Mouse (Mus musculus) midbrain, embryonic 12.5 days (tissue): ENCODE measurements at regions not wholly inside any gene's neighbourhood (a gene's known extent, or its start where the extent isn't known, plus 50 kb on each side); places are given as distances from the start of the nearest gene placed in this dataset.

Source experiments
- ATAC-seq: fragments of 200-750 bp; cut with Nextera tagmentation; 2 replicates; pipeline ENCODE4 v1.8.0; 2017; ENCODE audit warnings: low read depth, moderate TSS enrichment, moderate library complexity; ENCODE audit not compliant: low FRiP score
- H3K27ac ChIP-seq: fragments of 300-500 bp; sonication (generic); replicated peaks from 2 replicates; pipeline ENCODE4 v1.5.1; 2016; ENCODE audit warnings: mild to moderate bottlenecking
- H3K27me3 ChIP-seq: fragments of 300-500 bp; sonication (generic); 2 replicates; pipeline ENCODE4 v1.6.1; 2016; ENCODE audit warnings: mild to moderate bottlenecking
- H3K36me3 ChIP-seq: fragments of 300-500 bp; sonication (generic); 2 replicates; pipeline ENCODE4 v1.6.1; 2016
- H3K4me1 ChIP-seq: fragments of 300-500 bp; sonication (generic); 2 replicates; pipeline ENCODE4 v1.6.1; 2016
- H3K4me2 ChIP-seq: fragments of 300-500 bp; sonication (generic); replicated peaks from 2 replicates; pipeline ENCODE4 v1.6.1; 2016; ENCODE audit warnings: mild to moderate bottlenecking, moderate library complexity
- H3K4me3 ChIP-seq: fragments of 300-500 bp; sonication (generic); 2 replicates; pipeline ENCODE4 v1.5.1; 2016; ENCODE audit warnings: mild to moderate bottlenecking
- H3K9ac ChIP-seq: fragments of 300-500 bp; sonication (generic); replicated peaks from 2 replicates; pipeline ENCODE4 v1.6.1; 2016; ENCODE audit warnings: mild to moderate bottlenecking, moderate library complexity
- H3K9me3 ChIP-seq: fragments of 300-500 bp; sonication (generic); 2 replicates; pipeline ENCODE4 v1.6.1; 2016; ENCODE audit warnings: mild to moderate bottlenecking
- WGBS: fragments of 180-500 bp; shearing (Covaris S2); methylation state at CpG from one replicate; pipeline ENCODE4 v1.1.7; 2016; 5-methylcytosine and 5-hydroxymethylcytosine counted together

DNA sequence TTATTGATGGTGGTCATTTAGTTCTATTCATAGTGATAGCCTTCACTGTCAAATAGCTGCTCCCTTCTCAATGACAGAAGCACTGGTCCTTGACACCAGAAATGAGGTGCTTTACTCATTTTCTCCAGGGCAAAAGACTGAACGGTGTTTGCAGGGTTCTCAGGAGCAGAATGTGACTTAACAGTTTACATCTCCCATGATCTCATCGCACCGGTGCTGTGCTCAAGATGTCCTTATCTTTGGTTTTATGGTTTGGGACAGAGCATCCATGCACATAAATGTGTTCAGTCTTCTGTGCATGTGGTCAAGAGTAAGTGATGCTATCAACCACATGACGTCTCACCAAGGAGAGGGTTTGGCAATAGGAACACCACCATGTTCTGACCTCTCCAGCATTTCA, 78.1 kb upstream of the Pdc start:
- H3K4me3 ChIP-seq, result no peak overlapping the region
- no peak overlapping the region for H3K4me2 ChIP-seq
- no peaks in the 10 kb centered on the region for H3K4me1 ChIP-seq
- no peaks in the 10 kb centered on the region for H3K9me3 ChIP-seq
- no peak overlapping the region for H3K27ac ChIP-seq
- H3K27me3 ChIP-seq, result no peaks in the 10 kb centered on the region
- no peak for ATAC-seq
- H3K9ac ChIP-seq, result no peak overlapping the region
- WGBS, result 91% methylated on average over 4 of the region's 4 CpGs
- no peaks in the 10 kb centered on the region for H3K36me3 ChIP-seq

DNA sequence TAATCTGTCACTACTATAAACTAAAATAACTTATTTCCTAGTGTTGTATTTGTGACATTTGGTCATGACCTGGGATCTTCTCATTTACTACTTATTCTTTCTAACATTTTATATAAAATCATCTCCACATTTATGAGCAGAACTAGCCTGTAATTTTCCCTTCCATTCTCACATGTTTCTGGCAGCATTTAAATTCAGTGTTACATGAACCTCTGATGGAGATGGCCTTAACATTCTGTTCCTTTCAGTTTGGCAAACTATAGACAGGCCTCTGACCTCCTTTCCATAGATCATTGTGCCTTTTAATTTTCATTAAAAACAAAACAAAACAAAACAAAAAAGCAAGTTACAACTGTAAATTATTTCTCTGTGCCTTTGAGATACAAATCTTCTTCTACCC, 77.1 kb upstream of the Pdc start:
- H3K36me3 ChIP-seq, result no peaks in the 10 kb centered on the region
- no peak for ATAC-seq
- H3K9me3 ChIP-seq, result no peaks in the 10 kb centered on the region
- no peak overlapping the region for H3K4me2 ChIP-seq
- H3K9ac ChIP-seq, result no peak overlapping the region
- H3K27ac ChIP-seq, result no peak overlapping the region
- H3K4me3 ChIP-seq, result no peak overlapping the region
- H3K4me1 ChIP-seq, result no peaks in the 10 kb centered on the region
- no peaks in the 10 kb centered on the region for H3K27me3 ChIP-seq

DNA sequence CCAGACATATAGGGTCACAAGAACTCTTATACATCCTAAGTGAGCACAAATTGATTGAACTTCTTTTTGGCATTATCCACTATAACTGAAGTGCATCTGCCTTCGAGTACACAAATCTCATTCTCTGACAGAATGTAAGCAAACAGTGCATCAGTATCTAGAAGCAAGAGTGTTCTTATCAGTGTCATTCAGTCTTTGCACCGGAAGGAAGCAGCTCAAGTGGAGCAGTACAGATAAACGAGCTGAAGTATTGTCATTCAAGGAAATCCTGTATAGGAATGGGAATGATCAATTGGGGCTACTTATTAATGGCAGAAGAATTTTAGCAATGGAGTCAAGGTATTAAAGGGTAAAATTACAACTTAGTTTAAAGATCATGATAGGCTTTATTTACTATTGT, 74.3 kb upstream of the Pdc start:
- H3K4me2 ChIP-seq, result no peak overlapping the region
- WGBS, result 72% methylated on average over 3 of the region's 3 CpGs
- H3K36me3 ChIP-seq, result no peaks in the 10 kb centered on the region
- H3K4me3 ChIP-seq, result no peak overlapping the region
- no peak for ATAC-seq
- H3K9ac ChIP-seq, result no peak overlapping the region
- H3K27me3 ChIP-seq, result no peaks in the 10 kb centered on the region
- H3K9me3 ChIP-seq, result no peaks in the 10 kb centered on the region
- no peak overlapping the region for H3K27ac ChIP-seq
- no peaks in the 10 kb centered on the region for H3K4me1 ChIP-seq

DNA sequence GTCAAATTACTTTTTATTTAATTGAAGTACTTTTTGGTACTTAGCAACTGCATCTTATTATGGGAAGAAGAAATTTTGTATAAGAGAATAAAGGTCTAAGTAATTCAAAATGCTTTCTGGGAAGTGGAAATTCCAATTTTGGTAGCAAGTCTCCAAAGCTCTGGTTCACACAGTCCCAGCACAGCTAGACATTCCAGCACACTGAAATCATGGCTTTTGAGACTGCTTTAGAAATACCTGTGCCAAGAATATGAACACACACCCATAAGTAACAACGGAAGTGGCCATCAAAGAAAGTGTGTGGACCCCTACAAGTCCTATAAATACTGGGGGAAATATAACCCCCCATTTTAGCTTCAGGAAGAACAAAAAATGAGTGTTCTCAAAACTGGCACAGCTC, 67.8 kb upstream of the Pdc start:
- Histone ChIP-seq H3K4me3 (no peak overlapping the region), H3K27me3 (no peaks in the 10 kb centered on the region), H3K9ac (no peak overlapping the region), H3K27ac (no peak overlapping the region), H3K4me2 (no peak overlapping the region), H3K36me3 (no peaks in the 10 kb centered on the region), H3K9me3 (no peaks in the 10 kb centered on the region), H3K4me1 (no peaks in the 10 kb centered on the region)
- WGBS, result 84% methylated on average over 1 of the region's 1 CpGs
- no peak for ATAC-seq

DNA sequence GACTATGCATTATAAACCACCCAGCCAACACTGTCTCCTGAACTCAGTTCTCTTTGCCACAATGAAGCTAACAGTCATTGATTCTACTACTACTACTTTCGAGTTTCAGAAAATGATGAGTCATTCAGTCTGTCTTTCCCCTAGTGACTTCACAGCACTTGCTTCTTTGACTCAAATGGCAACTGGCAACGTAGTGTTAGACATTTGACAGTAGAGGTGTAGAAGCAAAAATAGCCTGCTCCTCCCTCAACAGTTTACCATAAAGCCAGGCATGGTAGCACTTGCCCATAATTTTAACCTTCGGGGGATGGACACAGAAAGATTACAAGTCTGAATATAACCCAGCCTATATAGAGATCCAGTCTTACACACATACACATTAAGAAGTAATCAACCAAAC, 67.3 kb upstream of the Pdc start:
- no peak overlapping the region for H3K9ac ChIP-seq
- H3K4me3 ChIP-seq, result no peak overlapping the region
- H3K4me2 ChIP-seq, result no peak overlapping the region
- ATAC-seq, result no peak
- H3K9me3 ChIP-seq, result no peaks in the 10 kb centered on the region
- no peaks in the 10 kb centered on the region for H3K4me1 ChIP-seq
- 83% methylated on average over 3 of the region's 3 CpGs for WGBS
- no peaks in the 10 kb centered on the region for H3K27me3 ChIP-seq
- no peaks in the 10 kb centered on the region for H3K36me3 ChIP-seq
- H3K27ac ChIP-seq, result no peak overlapping the region

DNA sequence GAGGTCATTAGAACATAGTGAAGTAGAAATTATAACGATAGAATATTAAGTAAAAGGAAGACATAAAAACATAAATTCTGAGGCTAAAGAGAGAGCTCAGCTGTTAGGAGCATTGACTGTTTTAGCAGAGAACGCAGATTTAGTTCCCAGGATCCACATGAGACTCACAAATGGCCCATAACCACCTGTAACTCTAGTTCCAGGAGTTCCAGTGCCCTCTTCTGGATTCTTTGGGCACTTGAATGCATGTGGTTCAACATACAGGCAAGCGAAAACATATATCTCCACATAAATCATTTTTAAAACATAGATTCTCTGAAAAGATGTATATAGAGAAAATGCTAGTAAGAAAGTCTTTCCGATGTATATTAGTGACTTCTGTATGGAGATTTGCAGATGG, 61.6 kb upstream of the Pdc start:
- Histone ChIP-seq H3K9me3 (no peaks in the 10 kb centered on the region), H3K4me3 (no peak overlapping the region), H3K27me3 (no peaks in the 10 kb centered on the region), H3K27ac (no peak overlapping the region), H3K4me1 (no peaks in the 10 kb centered on the region), H3K9ac (no peak overlapping the region), H3K36me3 (no peaks in the 10 kb centered on the region), H3K4me2 (no peak overlapping the region)
- WGBS, result 65% methylated on average over 4 of the region's 4 CpGs
- no peak for ATAC-seq

DNA sequence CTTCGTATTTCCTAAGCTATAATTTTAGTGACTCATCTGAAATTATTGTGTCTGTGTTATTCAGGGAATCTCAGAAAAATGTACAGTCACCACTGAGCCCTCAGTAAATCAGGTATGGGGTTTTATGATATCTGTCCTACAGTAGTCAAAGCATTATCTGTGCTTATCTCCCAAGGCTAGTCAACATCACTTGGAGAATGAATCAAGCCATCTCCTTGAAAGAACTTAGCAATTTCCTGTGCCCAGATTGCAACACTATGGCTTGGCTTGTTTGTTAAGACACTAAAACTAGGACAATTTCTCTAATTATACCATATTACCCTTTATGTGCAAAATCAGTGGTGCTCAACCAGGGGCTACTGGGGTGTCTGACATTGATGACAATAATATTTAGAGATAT, 58.9 kb upstream of the Pdc start:
- Histone ChIP-seq H3K4me1 (no peaks in the 10 kb centered on the region), H3K4me3 (no peak overlapping the region), H3K4me2 (no peak overlapping the region), H3K9ac (no peak overlapping the region), H3K27me3 (no peaks in the 10 kb centered on the region), H3K27ac (no peak overlapping the region), H3K9me3 (no peaks in the 10 kb centered on the region), H3K36me3 (no peaks in the 10 kb centered on the region)
- no peak for ATAC-seq
- 89% methylated on average over 1 of the region's 1 CpGs for WGBS

DNA sequence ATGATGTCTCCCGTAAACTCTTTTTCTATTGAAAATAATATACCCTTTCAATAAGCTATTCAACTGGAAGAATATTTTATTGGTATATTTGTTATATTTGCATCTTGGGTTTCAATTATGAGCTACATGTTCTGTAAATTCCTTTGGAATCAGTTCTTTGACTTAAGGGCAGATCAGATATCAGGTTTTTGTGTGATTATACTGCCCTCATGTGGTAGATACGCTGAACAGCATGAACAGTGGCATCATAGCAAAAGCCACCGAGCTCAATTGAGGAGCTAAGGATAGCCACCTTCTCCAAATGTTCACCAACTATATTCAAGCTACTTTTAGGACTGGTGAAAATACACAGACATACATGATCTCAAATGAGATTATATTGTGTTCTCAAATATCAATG, 52.7 kb upstream of the Pdc start:
- ATAC-seq, result peak; percentile 73; the same call in 1 of the 2 replicates
- H3K27ac ChIP-seq, result no peak overlapping the region
- no peak overlapping the region for H3K4me3 ChIP-seq
- 45% methylated on average over 3 of the region's 3 CpGs for WGBS
- no peaks in the 10 kb centered on the region for H3K9me3 ChIP-seq
- no peaks in the 10 kb centered on the region for H3K36me3 ChIP-seq
- no peak overlapping the region for H3K9ac ChIP-seq
- no peaks in the 10 kb centered on the region for H3K4me1 ChIP-seq
- no peaks in the 10 kb centered on the region for H3K27me3 ChIP-seq
- no peak overlapping the region for H3K4me2 ChIP-seq

DNA sequence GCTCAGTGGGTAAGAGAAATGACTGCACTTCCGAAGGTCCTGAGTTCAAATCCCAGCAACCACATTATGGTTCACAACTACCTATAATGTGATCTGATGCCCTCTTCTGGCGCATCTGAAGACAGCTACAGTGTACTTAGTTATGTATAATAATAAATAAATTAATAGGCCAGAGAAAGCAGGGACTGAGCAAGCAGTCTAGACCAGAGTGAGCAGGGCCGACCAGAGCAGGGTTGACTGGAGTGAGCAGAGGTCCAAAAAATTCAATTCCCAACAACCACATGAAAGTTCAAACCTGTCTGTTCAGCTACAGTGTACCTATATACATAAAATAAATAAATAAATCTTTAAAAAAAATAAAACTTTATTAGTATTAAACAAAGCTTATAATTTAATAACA, 52.2 kb upstream of the Pdc start:
- Histone ChIP-seq H3K27ac (no peak overlapping the region), H3K9ac (no peak overlapping the region), H3K4me2 (no peak overlapping the region), H3K9me3 (no peaks in the 10 kb centered on the region), H3K27me3 (no peaks in the 10 kb centered on the region), H3K4me1 (no peaks in the 10 kb centered on the region), H3K4me3 (no peak overlapping the region), H3K36me3 (no peaks in the 10 kb centered on the region)
- ATAC-seq, result peak; percentile 60
- WGBS, result 77% methylated on average over 3 of the region's 3 CpGs
